Mouse (Mus musculus): ENCODE measurements around the gene Igfn1. TPM values are rescaled to one million over a fixed set of nuclear protein-coding genes. Genes with fewer than 3 reads are reported as not detected.

Igfn1 gene
- polyA plus RNA-seq (2012; ENCODE audit: low replicate concordance) = not detected in 2 replicates

GRCm38 (mm10) chr1:136006292-136006748 is at the start of gene Igfn1:
Igfn1 (minus strand) TSS chr1:136006342.

DNA sequence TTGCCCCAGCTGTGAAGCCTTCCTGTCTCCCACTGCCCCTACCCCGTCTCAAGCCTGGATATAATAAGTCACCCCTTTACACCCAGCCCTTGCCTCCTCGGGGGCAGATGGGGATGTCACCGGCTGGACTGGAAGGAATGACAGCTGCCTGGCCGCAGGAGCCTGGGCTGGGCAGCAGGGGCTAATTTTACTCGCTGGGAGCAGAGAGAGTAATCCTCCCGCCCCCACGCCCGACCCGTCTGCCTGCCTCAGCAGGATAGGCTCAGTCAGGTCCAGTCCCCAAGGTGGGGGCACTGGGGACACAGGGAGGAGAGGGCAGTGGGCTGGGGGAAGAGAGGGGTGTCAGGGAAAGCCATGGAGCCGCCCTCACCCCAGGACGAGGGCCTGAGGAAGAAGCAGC is 46.4 kb upstream of the Igfn1 start, which contains the start of gene Cacna1s:
Gene Cacna1s (plus strand): TSS at position 204 of the 400 bp plus-strand sequence.

GRCm38 (mm10) chr1:136050312-136051012 is 44.3 kb upstream of the Igfn1 start, which contains the start of gene Ascl5:
Ascl5 (plus strand) TSS chr1:136050804.

DNA sequence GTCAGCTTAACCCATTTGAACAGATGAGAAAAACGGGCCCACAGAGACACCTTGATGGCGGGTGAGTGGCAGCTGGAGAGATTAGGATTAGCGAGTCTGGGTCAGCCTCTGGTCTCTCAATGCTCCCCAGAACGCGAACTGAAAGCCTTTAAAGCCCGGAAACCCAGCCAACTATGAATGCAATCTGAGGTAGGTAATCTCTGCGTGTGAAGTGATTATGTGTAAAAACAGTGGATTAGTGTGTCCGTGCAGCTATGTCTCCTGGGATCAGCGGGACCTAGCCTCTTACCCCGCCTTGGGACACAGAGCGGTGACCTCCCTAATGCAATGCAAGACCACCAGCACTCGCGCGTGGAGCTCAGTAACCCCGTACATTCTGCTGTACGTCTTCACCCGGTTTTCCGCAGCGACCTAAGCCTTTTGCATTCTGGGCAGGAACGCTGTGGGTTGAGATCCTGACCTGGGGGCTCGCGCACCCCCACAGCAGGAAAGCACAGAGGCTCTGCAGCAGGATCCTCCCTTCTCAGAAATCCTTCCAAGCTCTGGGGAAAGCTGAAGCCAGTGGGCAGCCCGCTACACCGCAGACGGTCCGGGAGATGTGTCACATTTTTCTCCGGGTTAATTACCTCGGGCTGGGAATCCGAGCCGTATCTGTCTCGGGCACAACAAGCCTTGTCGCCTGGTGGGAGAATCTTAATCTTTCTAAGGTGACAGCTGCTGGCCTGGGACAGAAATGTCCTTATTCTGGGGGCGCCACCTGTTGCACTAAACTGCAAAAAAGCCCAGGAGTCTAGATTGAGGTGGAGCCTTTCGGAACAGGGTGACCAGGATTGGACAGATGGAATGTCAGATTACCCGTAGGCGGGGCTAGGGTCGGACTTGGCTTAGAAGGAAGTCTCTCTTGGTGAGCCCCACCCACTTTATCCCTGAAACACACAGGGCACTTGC is 1.3 kb upstream of the Igfn1 start, which contains the start of gene Tmem9:
Gene Tmem9 (plus strand): TSS at position 940 of the 948 bp plus-strand sequence.

GRCm38 (mm10) chr1:135918644-135919407 is 87.3 kb downstream of the Igfn1 start, which contains the start of gene Pkp1:
Pkp1 (minus strand) TSS chr1:135919207.

Other genes with a start within 250 kb of the Igfn1 start
- gene Phlda3, start 240.2 kb downstream of the Igfn1 start, polyA plus RNA-seq (2012; ENCODE audit: low replicate concordance) = 17.3 and 22.3 TPM in 2 replicates
- gene Tnni1, start 226.9 kb downstream of the Igfn1 start, polyA plus RNA-seq (2012; ENCODE audit: low replicate concordance) = 0.20 TPM in 1 of 2 replicates, not detected in the other
- gene Lad1, start 187.7 kb downstream of the Igfn1 start, polyA plus RNA-seq (2012; ENCODE audit: low replicate concordance) = 1.2 and 1.4 TPM in 2 replicates
- not detected in 2 replicates for gene Tnnt2, start 170.0 kb downstream of the Igfn1 start, polyA plus RNA-seq (2012; ENCODE audit: low replicate concordance)
- not detected in 2 replicates for gene Pkp1, start 87.1 kb downstream of the Igfn1 start, polyA plus RNA-seq (2012; ENCODE audit: low replicate concordance)
- gene Tmem9, start 1.8 kb upstream of the Igfn1 start, polyA plus RNA-seq (2012; ENCODE audit: low replicate concordance) = 39.0 and 46.4 TPM in 2 replicates
- 1.6 TPM in 1 of 2 replicates, not detected in the other for gene Ascl5, start 44.5 kb upstream of the Igfn1 start, polyA plus RNA-seq (2012; ENCODE audit: low replicate concordance)
- 1.9 and 7.0 TPM in 2 replicates for gene Cacna1s, start 46.4 kb upstream of the Igfn1 start, polyA plus RNA-seq (2012; ENCODE audit: low replicate concordance)
- 14.5 and 25.5 TPM in 2 replicates for gene Kif21b, start 125.0 kb upstream of the Igfn1 start, polyA plus RNA-seq (2012; ENCODE audit: low replicate concordance)
- gene Mroh3, start 206.5 kb upstream of the Igfn1 start, polyA plus RNA-seq (2012; ENCODE audit: low replicate concordance) = not detected in 2 replicates
- gene Inava, start 227.9 kb upstream of the Igfn1 start, polyA plus RNA-seq (2012; ENCODE audit: low replicate concordance) = 0.07 and 0.43 TPM in 2 replicates